Mouse (Mus musculus): ENCODE results near the gene Apoe. TPM values are rescaled to one million over a fixed set of nuclear protein-coding genes. Genes with fewer than 3 reads are reported as not detected.

Apoe gene
- 100 to 1,000 TPM; 308 to 344 TPM for total RNA-seq (2021)

GRCm38 (mm10) chr7:19698907-19699826 lies at the start of gene Apoe:
Gene Apoe, minus strand, starts transcription at chr7:19699188.
- intact Hi-C loops (cut with DNase I): loop anchor here (2.0 kb wide), 1 partner anchor 74 kb away; no protein-coding TSS in a partner anchor
- DNase-seq: peak; percentile 63 to 70

GRCm38 (mm10) chr7:19747420-19748218 lies 48.6 kb upstream of the Apoe start:
- intact Hi-C loops (cut with DNase I): no loop called here
- DNase-seq: no peak

- DNase-seq: no peak
- intact Hi-C loops (cut with DNase I): no loop called here
These were observed 47.6 kb upstream of the Apoe start for GRCm38 (mm10) chr7:19746426-19747201.

- intact Hi-C loops (cut with DNase I): loop anchor here (2.0 kb wide), 1 partner anchor 77 kb away; no protein-coding TSS in a partner anchor
- DNase-seq: no peak
These were observed 47.0 kb upstream of the Apoe start for GRCm38 (mm10) chr7:19745971-19746370.

GRCm38 (mm10) chr7:19744590-19745385 lies 45.8 kb upstream of the Apoe start:
- intact Hi-C loops (cut with DNase I): loop anchor here (2.0 to 5.0 kb wide), 2 partner anchors 42 to 76 kb away; no protein-coding TSS in a partner anchor
- peak in 1 of 2 experiments; percentile 56 for DNase-seq

- DNase-seq: no peak
- intact Hi-C loops (cut with DNase I): loop anchor here (2.0 to 5.0 kb wide), 2 partner anchors 41 to 75 kb away; no protein-coding TSS in a partner anchor
These were observed 44.8 kb upstream of the Apoe start for GRCm38 (mm10) chr7:19743791-19744190.

GRCm38 (mm10) chr7:19742468-19742867 lies 43.5 kb upstream of the Apoe start:
- no peak for DNase-seq
- intact Hi-C loops (cut with DNase I): loop anchor here (5.0 kb wide), 1 partner anchor 40 kb away; no protein-coding TSS in a partner anchor

GRCm38 (mm10) chr7:19741329-19742031 lies 42.5 kb upstream of the Apoe start:
- no peak for DNase-seq
- intact Hi-C loops (cut with DNase I): loop anchor here (5.0 kb wide), 1 partner anchor 39 kb away; no protein-coding TSS in a partner anchor

- intact Hi-C loops (cut with DNase I): loop anchor here (5.0 kb wide), 1 partner anchor 38 kb away; no protein-coding TSS in a partner anchor
These were observed 41.3 kb upstream of the Apoe start for GRCm38 (mm10) chr7:19740269-19740668.

GRCm38 (mm10) chr7:19738771-19739170 lies 39.8 kb upstream of the Apoe start:
- intact Hi-C loops (cut with DNase I): no loop called here

More at GRCm38 (mm10) chr7:19740269-19740668, 41.3 kb upstream of the Apoe start:
- DNase-seq: no peak

GRCm38 (mm10) chr7:19736389-19737057 lies 37.5 kb upstream of the Apoe start:
- intact Hi-C loops (cut with DNase I): no loop called here
- DNase-seq: no peak

More at GRCm38 (mm10) chr7:19738771-19739170, 39.8 kb upstream of the Apoe start:
- no peak for DNase-seq

GRCm38 (mm10) chr7:19734178-19734666 lies 35.2 kb upstream of the Apoe start:
- intact Hi-C loops (cut with DNase I): no loop called here
- no peak for DNase-seq

- no peak for DNase-seq
- intact Hi-C loops (cut with DNase I): no loop called here
These were observed 27.6 kb upstream of the Apoe start for GRCm38 (mm10) chr7:19726541-19726940.

GRCm38 (mm10) chr7:19724167-19724566 lies 25.2 kb upstream of the Apoe start:
- DNase-seq: no peak
- intact Hi-C loops (cut with DNase I): no loop called here

- intact Hi-C loops (cut with DNase I): no loop called here
- DNase-seq: peak; percentile 64 to 73
These were observed 23.8 kb upstream of the Apoe start for GRCm38 (mm10) chr7:19722754-19723195.

- no peak for DNase-seq
- intact Hi-C loops (cut with DNase I): no loop called here
These were observed 20.2 kb upstream of the Apoe start for GRCm38 (mm10) chr7:19719200-19719599.

- intact Hi-C loops (cut with DNase I): no loop called here
- no peak for DNase-seq
These were observed 19.4 kb upstream of the Apoe start for GRCm38 (mm10) chr7:19718297-19718952.
